23 mouse cellular contexts compared by ENCODE assay signal in genomic region chr16:43036510-43036909, GRCm38 (mm10).
"Had no signal": no experiment of that assay in that cellular context is flagged by ENCODE, and none has a peak within 500 bp of the region (broad histone marks: within the 10 kb centered on the region; RNA-seq: fewer than 3 reads in every experiment).

No protein-coding gene starts in this region.

- H3K27ac ChIP-seq: heart, adult 2 months; heart, embryonic 13.5 days; heart, embryonic 15.5 days; hindbrain, embryonic 13.5 days; hindbrain, embryonic 15.5 days; hindbrain, postnatal 0 days; limb, embryonic 13.5 days; limb, embryonic 15.5 days; liver, embryonic 12.5 days; liver, embryonic 14.5 days had no signal

- H3K9ac ChIP-seq: heart, embryonic 13.5 days; heart, embryonic 15.5 days; hindbrain, embryonic 13.5 days; hindbrain, embryonic 15.5 days; limb, embryonic 13.5 days; limb, embryonic 15.5 days; liver, embryonic 12.5 days; liver, embryonic 14.5 days had no signal

- H3K27me3 ChIP-seq: heart, embryonic 13.5 days; heart, embryonic 15.5 days; hindbrain, embryonic 13.5 days; hindbrain, embryonic 15.5 days; limb, embryonic 13.5 days; limb, embryonic 15.5 days; liver, embryonic 12.5 days had no signal

- ATAC-seq: hindbrain, postnatal 0 days; intestine, embryonic 16.5 days; liver, embryonic 12.5 days had no signal

- H3K4me3 ChIP-seq: heart, adult 2 months; heart, embryonic 13.5 days; heart, embryonic 15.5 days; hindbrain, embryonic 13.5 days; hindbrain, embryonic 15.5 days; limb, embryonic 13.5 days; limb, embryonic 15.5 days; liver, embryonic 12.5 days had no signal

- H3K4me2 ChIP-seq: heart, embryonic 11.5 days; heart, embryonic 13.5 days; heart, embryonic 15.5 days; hindbrain, embryonic 13.5 days; hindbrain, embryonic 15.5 days; limb, embryonic 13.5 days; limb, embryonic 15.5 days; liver, embryonic 12.5 days had no signal

- DNase-seq: gastrocnemius, postnatal 14 days; gastrocnemius, postnatal 36 days; heart, adult 11 months; heart, adult 2 months; heart, postnatal 14 days; heart, postnatal 36 days; kidney, adult 11 months; kidney, adult 8-10 months; kidney, postnatal 14 days; layer of hippocampus, adult 9-11 months; layer of hippocampus, postnatal 36 days; left cerebral cortex, postnatal 4 days had no signal

- H3K36me3 ChIP-seq: heart, embryonic 13.5 days; heart, embryonic 15.5 days; hindbrain, embryonic 13.5 days; hindbrain, embryonic 15.5 days; limb, embryonic 13.5 days; limb, embryonic 15.5 days; liver, embryonic 12.5 days had no signal

- H3K9me3 ChIP-seq: heart, embryonic 13.5 days; heart, embryonic 15.5 days; hindbrain, embryonic 13.5 days; hindbrain, embryonic 15.5 days; limb, embryonic 13.5 days; limb, embryonic 15.5 days; liver, embryonic 12.5 days had no signal

- H3K4me1 ChIP-seq: heart, embryonic 13.5 days; heart, embryonic 15.5 days; hindbrain, embryonic 13.5 days; hindbrain, embryonic 15.5 days; limb, embryonic 15.5 days; liver, embryonic 12.5 days had no signal
